Mouse (Mus musculus) CH12.LX (cell line): ENCODE measurements around the gene 1700020L24Rik. TPM values are rescaled to one million over a fixed set of nuclear protein-coding genes. Genes with fewer than 3 reads are reported as not detected.

Experiments used
- DNase-seq: peaks from one replicate; pipeline ENCODE4 v3.0.0-alpha.2; 2013; ENCODE audit errors: extremely low read depth
- H3K27ac ChIP-seq: 2 replicates; pipeline ENCODE4 v1.5.1; 2012; ENCODE audit warnings: low read depth, mild to moderate bottlenecking, control low read depth, moderate library complexity; ENCODE audit not compliant: insufficient read depth
- H3K27me3 ChIP-seq: replicated peaks from 2 replicates; pipeline ENCODE3; 2012; ENCODE audit warnings: inconsistent platforms
- H3K36me3 ChIP-seq, 2 experiments: replicated peaks in 1 of 2; 2 replicates each; pipeline versions ENCODE3 to v1.6.1; 2012; ENCODE audit warnings: inconsistent platforms in 1 of 2, low read length in 1 of 2, mild to moderate bottlenecking in 1 of 2, mixed read lengths in 1 of 2, moderate library complexity in 1 of 2; ENCODE audit not compliant: control insufficient read depth in 1 of 2, insufficient read depth in 1 of 2
- H3K4me1 ChIP-seq, 2 experiments: 2 replicates each; pipeline ENCODE4 v1.6.1; 2012; ENCODE audit warnings: inconsistent platforms in 1 of 2, moderate library complexity in 1 of 2; ENCODE audit not compliant: insufficient read depth in 2 of 2, control insufficient read depth in 1 of 2
- H3K4me2 ChIP-seq: 2 replicates; pipeline ENCODE4 v1.6.1; 2012; ENCODE audit warnings: low read depth, mild to moderate bottlenecking, control low read depth; ENCODE audit not compliant: poor library complexity, insufficient read depth, severe bottlenecking
- H3K4me3 ChIP-seq, 3 experiments: fragments of 150-350 bp in 1 of 3; sonication (generic) in 1 of 3; replicated peaks in 1 of 3; 2 replicates each; pipeline versions ENCODE3 to v1.5.1; 2011 to 2012; ENCODE audit warnings: low read depth in 2 of 3, low read length in 2 of 3, mild to moderate bottlenecking in 2 of 3, moderate library complexity in 2 of 3, control low read depth in 1 of 3, improper control_type of control experiment in 1 of 3, inconsistent platforms in 1 of 3, mixed read lengths in 1 of 3; ENCODE audit not compliant: poor library complexity in 1 of 3
- H3K79me2 ChIP-seq: replicated peaks from 2 replicates; pipeline ENCODE4 v1.6.1; 2012; ENCODE audit warnings: mild to moderate bottlenecking, moderate library complexity; ENCODE audit not compliant: control insufficient read depth, poor library complexity, insufficient read depth, severe bottlenecking; ENCODE audit errors: extremely low read depth
- H3K9ac ChIP-seq: 2 replicates; pipeline ENCODE4 v1.6.1; 2012; ENCODE audit warnings: low read depth, mild to moderate bottlenecking, control low read depth, moderate library complexity; ENCODE audit not compliant: insufficient read depth
- H3K9me3 ChIP-seq: replicated peaks from 2 replicates; pipeline ENCODE3; 2012; ENCODE audit warnings: low read length, inconsistent platforms, mixed read lengths
- CTCF ChIP-seq, 2 experiments: IDR thresholded peaks in 1 of 2; conservative IDR thresholded peaks in 1 of 2; 2 replicates each; pipeline ENCODE4 v1.5.1; 2011 to 2012; ENCODE audit warnings: low read depth in 2 of 2, low read length in 2 of 2, improper control_type of control experiment in 1 of 2, inconsistent platforms in 1 of 2, mild to moderate bottlenecking in 1 of 2, moderate library complexity in 1 of 2
- E2F4 ChIP-seq: IDR thresholded peaks from 2 replicates; pipeline ENCODE4 v1.6.1; 2011; ENCODE audit warnings: low read depth, low read length, improper control_type of control experiment; ENCODE audit not compliant: insufficient replicate concordance
- EP300 ChIP-seq: IDR thresholded peaks from 2 replicates; pipeline ENCODE4 v1.6.1; 2011; ENCODE audit warnings: low read length, improper control_type of control experiment
- ETS1 ChIP-seq: conservative IDR thresholded peaks from 2 replicates; pipeline ENCODE4 v1.6.1; 2012; ENCODE audit warnings: low read depth, mild to moderate bottlenecking, inconsistent platforms, low read length, improper control_type of control experiment, moderate library complexity
- GABPA ChIP-seq: IDR thresholded peaks from 2 replicates; pipeline ENCODE4 v1.6.1; 2012; ENCODE audit warnings: low read depth, low read length, improper control_type of control experiment, inconsistent platforms; ENCODE audit not compliant: insufficient replicate concordance
- IRF4 ChIP-seq: IDR thresholded peaks from 2 replicates; pipeline ENCODE4 v1.6.1; 2014; ENCODE audit warnings: low read depth, mild to moderate bottlenecking, inconsistent platforms, low read length, improper control_type of control experiment
- MAZ ChIP-seq: IDR thresholded peaks from 2 replicates; pipeline ENCODE4 v1.6.1; 2012; ENCODE audit warnings: low read depth, mild to moderate bottlenecking, inconsistent platforms, low read length, improper control_type of control experiment, moderate library complexity
- MEF2A ChIP-seq: IDR thresholded peaks from 2 replicates; pipeline ENCODE4 v1.6.1; 2014; ENCODE audit warnings: low read depth, mild to moderate bottlenecking, inconsistent platforms, low read length, improper control_type of control experiment, borderline replicate concordance
- POLR2A ChIP-seq: IDR thresholded peaks from 2 replicates; pipeline ENCODE4 v1.6.1; 2011; ENCODE audit warnings: low read depth, mild to moderate bottlenecking, improper control_type of control experiment, low read length
- RAD21 ChIP-seq: IDR thresholded peaks from 2 replicates; pipeline ENCODE4 v1.6.1; 2011; ENCODE audit warnings: low read depth, mild to moderate bottlenecking, low read length, improper control_type of control experiment, moderate library complexity
- RCOR1 ChIP-seq: conservative IDR thresholded peaks from 2 replicates; pipeline ENCODE4 v1.6.1; 2012; ENCODE audit warnings: low read depth, mild to moderate bottlenecking, inconsistent platforms, low read length, improper control_type of control experiment
- SMC3 ChIP-seq: IDR thresholded peaks from 2 replicates; pipeline ENCODE4 v1.6.1; 2011; ENCODE audit warnings: low read depth, low read length, improper control_type of control experiment
- UBTF ChIP-seq: IDR thresholded peaks from 2 replicates; pipeline ENCODE4 v1.6.1; 2012; ENCODE audit warnings: low read depth, mild to moderate bottlenecking, inconsistent platforms, low read length, improper control_type of control experiment, moderate library complexity
- ZMIZ1 ChIP-seq: IDR thresholded peaks from 2 replicates; pipeline ENCODE4 v1.6.1; 2012; ENCODE audit warnings: low read depth, mild to moderate bottlenecking, inconsistent platforms, low read length, improper control_type of control experiment
- dilution Hi-C: fragments of 300-500 bp; cut with MboI; formaldehyde crosslinking; loops from 2 replicates; pipeline ENCODE4 v1.14.3; 2020; ENCODE audit warnings: low sequenced_read_pairs; ENCODE audit not compliant: extremely low pct_unique_long_range_greater_than_20kb, extremely low pct_ligation_motif_present
- in situ Hi-C: fragments of 300-500 bp; cut with MboI; formaldehyde crosslinking; loops from 3 replicates; pipeline ENCODE4 v1.14.3; 2019; ENCODE audit warnings: low sequenced_read_pairs, low pct_ligation_motif_present, low pct_unique_long_range_greater_than_20kb, mixed read lengths
- polyA plus RNA-seq: library from polyadenylated mRNA; unstranded; fragments of >175 nt; gene quantifications from 2 replicates; pipeline ENCODE4 v1.2.1, GENCODE M21; 2012; ENCODE audit warnings: low read depth; ENCODE audit not compliant: insufficient read length
- total RNA-seq, 2 experiments: library from RNA; depleted of rRNA; stranded (reverse); fragments of 300-350 nt in 1 of 2; fragments of >200 nt in 1 of 2; gene quantifications; 2 replicates each; pipeline ENCODE4 v1.2.3; 2012 to 2014

The 1700020L24Rik gene
- total and polyA plus RNA-seq, 3 experiments: 0.21 to 0.40 TPM; not detected in 1

DNA sequence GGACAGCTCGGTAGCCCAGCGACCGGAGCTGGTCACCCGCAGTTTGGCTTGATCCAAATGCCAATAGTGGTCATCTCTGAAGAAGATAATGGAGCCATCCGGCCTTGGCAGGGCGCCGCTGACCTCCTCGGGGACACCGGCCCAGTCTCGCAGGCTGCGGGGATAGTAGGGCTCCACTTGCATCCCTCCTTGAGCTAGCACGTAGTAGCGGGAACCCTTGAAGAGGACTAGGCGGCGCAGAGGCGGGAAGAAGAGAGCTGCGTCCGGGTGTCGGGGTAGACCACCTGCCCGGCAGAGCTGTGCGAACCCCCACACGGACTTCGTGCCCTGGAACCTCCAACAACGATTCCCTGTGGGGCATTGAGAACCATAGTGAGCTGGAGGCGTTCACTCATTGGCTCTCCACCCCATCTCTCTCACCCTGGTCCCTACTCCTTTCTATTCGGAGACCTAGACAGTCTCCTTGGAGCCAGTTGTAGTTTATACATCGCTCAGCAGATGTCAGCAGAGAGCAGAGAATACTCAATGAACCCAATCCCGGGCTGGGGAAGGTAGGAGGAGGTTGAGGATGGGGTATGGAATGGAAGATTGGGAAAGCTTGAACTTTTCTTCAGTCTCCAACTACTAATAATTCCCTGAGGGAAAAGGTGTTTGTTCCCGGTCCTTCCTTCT, 5.3 kb downstream of the 1700020L24Rik start:
- peak; percentile 69 for DNase-seq
- Histone ChIP-seq H3K4me1 (peaks cover 3 to 6% of the 10 kb centered on the region in 2 experiments), H3K27me3 (peaks cover 62% of the 10 kb centered on the region), H3K9ac (no peak overlapping the region), H3K4me2 (0 out of 2 replicates have a peak overlapping the region, but pooled peaks have one; percentile 7), H3K36me3 (no peaks in the 10 kb centered on the region)
- TF ChIP-seq SMC3 (peak; percentile 89), UBTF (0 out of 2 replicates have a peak, but pooled peaks have one; percentile 47), ETS1 (no peak), MAZ (no peak), POLR2A (no peak), CTCF (conservative IDR thresholded peaks at IDR 0.05 in 1 of 2, IDR thresholded peaks at IDR 0.05 in 1 of 2; ENCODE audit: low read depth in 2 of 2, low read length in 2 of 2) (peak; percentile 91 to 94), RCOR1 (no peak), E2F4 (no peak), GABPA (no peak), IRF4 (peak; percentile 44; the same call in 1 of the 2 replicates), EP300 (no peak), RAD21 (peak; percentile 86)
- TF ChIP-seq, all 38 proteins: peak for 5
- Histone ChIP-seq H3K79me2 (no peaks in the 10 kb centered on the region), H3K9me3 (peaks cover 8% of the 10 kb centered on the region), H3K27ac (no peak overlapping the region), H3K4me3 (no peak overlapping the region)
- in situ Hi-C loops (loop anchor here (10.0 kb wide), 2 partner anchors 192 to 292 kb away; no protein-coding TSS in a partner anchor), dilution Hi-C loops (no loop called here)

DNA sequence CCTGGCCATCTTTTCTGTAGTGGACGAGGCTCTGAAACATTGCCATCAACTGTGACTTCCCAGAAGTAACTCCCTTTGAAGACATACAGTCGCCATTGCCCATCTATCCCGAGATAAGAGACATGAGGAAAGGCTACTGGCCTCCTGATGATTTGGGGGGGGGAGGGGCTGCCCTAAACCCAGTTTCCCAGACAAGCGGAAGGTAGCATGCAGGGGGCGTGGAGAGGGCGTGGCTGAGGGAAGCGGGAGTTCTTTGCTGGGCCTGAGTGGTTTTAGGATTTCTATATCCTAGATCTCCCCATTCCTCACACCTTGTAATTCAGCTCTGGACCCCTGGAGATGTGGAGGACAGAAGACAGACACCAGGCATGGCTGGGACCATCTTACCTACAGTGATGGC, 6.3 kb downstream of the 1700020L24Rik start:
- H3K27me3 ChIP-seq: peaks cover 63% of the 10 kb centered on the region
- no peak overlapping the region for H3K4me2 ChIP-seq
- TF ChIP-seq ZMIZ1 (no peak), MEF2A (no peak), RCOR1 (no peak)
- DNase-seq: no peak
- H3K4me1 ChIP-seq: peaks cover 3 to 6% of the 10 kb centered on the region in 2 experiments
- in situ Hi-C loops (loop anchor here (10.0 kb wide), 2 partner anchors 191 to 291 kb away; no protein-coding TSS in a partner anchor), dilution Hi-C loops (no loop called here)
- H3K9ac ChIP-seq: no peak overlapping the region
- H3K27ac ChIP-seq: no peak overlapping the region
- no peak overlapping the region for H3K4me3 ChIP-seq
- H3K79me2 ChIP-seq: no peaks in the 10 kb centered on the region
- H3K36me3 ChIP-seq: no peaks in the 10 kb centered on the region
- H3K9me3 ChIP-seq: peaks cover 8% of the 10 kb centered on the region
